Mouse (Mus musculus) embryonic stem cell, embryonic (primary cell): ENCODE data around the gene Mrps16.

Experiments used
- CTCF ChIA-PET, 4 experiments: fragments of 300-600 bp in 2 of 4; fragments of 350-600 bp in 2 of 4; sonication (Branson Sonifier 250); formaldehyde crosslinking; loops; one replicate each; lab custom pipeline; 2022; ENCODE audit warnings: inconsistent platforms in 2 of 4; lab: Charles Lee
- POLR2A ChIA-PET, 4 experiments: fragments of 300-600 bp in 2 of 4; fragments of 350-600 bp in 2 of 4; sonication (Branson Sonifier 250); formaldehyde crosslinking; loops; one replicate each; lab custom pipeline; 2022; ENCODE audit warnings: antibody characterized with exemption in 4 of 4, inconsistent platforms in 1 of 4; lab: Charles Lee

Mrps16 gene

DNA sequence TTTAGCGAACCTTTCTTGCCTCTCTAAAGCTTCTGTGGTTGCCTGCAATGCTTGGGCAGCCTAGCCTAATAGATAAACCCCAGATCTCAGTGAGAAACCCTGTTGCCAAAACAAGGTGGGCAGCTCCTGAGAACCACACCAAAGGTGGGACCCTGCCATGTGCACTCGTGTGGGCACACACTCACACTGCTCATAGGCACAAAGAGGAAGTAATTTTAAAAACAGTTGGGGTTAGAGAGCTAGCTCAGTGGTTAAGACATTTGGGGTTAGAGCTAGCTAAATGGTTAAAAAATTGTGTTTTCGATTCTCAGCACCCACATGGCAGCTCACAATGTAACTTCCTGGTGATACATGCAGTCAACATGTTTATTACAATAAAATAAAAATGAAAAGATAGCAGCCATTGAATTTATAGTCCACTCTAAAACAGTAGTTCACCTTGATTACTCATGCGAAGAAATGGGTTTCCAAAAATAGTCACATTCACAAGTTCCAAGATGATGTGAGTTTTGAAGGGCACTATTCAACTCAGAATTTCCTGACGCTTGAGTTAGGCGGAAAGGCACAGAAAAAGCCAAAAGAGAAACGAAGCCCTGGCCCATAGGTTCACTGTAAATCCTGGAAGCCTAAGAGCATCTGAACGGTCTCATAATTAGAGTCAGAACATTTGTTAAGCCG is 13.5 kb downstream of the Mrps16 start:
- CTCF ChIA-PET, result interaction anchor here in 3 of 4 experiments (0.6 to 4.7 kb wide), 15 partner anchors 8 to 100 kb away, joined by 3 to 36 read pairs (median 6); partner anchors contain the start of genes Dnajc9 (in 2 of the 3), Mrps16 (in 2 of the 3), Anxa7 (in 1 of the 3) and Fam149b (in 1 of the 3)
- POLR2A ChIA-PET, result interaction anchor here (0.6 to 7.8 kb wide), 26 partner anchors 7 to 298 kb away, joined by 3 to 60 read pairs (median 6); partner anchors contain the start of genes Dnajc9 (in 3 of the 4), Mrps16 (in 3 of the 4), Ecd (in 2 of the 4) and Fam149b (in 2 of the 4)

DNA sequence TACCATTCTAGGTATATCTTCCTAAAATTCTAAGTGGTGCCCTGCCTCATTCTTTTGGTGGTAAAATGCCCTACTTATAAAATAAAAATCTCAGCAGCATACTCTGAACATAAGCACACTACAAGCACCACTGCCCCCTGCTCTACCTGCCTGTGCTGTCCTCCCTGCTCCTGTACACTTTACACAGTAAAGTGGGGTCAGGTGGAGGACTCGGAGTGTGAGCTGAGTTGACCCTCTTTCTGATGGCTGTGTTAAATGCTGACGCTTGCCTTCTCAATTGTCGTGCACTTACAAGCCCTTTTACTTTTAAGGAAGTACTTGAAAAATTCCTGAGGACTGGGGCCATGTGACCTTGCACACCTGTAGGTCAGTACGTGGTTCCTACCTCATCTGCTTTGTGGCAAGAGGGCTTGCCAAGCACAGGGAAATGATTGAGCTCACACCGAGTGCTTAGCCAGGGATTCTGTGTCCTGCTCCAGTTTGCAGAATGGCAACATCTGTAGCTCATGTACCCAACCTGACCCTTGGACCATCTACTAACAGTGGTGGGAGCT is 14.3 kb downstream of the Mrps16 start:
- ChIA-PET POLR2A (interaction anchor here (0.6 to 7.8 kb wide), 37 partner anchors 8 to 550 kb away, joined by 3 to 60 read pairs (median 6); partner anchors contain the start of genes Mrps16 (in 4 of the 4), Dnajc9 (in 3 of the 4), Ecd (in 2 of the 4) and Fam149b (in 2 of the 4)), CTCF (interaction anchor here (0.6 to 4.7 kb wide), 24 partner anchors 8 to 317 kb away, joined by 3 to 36 read pairs (median 6); partner anchors contain the start of genes Dnajc9 (in 2 of the 4), Mrps16 (in 2 of the 4), Anxa7 (in 1 of the 4) and Cfap70 (in 1 of the 4))

DNA sequence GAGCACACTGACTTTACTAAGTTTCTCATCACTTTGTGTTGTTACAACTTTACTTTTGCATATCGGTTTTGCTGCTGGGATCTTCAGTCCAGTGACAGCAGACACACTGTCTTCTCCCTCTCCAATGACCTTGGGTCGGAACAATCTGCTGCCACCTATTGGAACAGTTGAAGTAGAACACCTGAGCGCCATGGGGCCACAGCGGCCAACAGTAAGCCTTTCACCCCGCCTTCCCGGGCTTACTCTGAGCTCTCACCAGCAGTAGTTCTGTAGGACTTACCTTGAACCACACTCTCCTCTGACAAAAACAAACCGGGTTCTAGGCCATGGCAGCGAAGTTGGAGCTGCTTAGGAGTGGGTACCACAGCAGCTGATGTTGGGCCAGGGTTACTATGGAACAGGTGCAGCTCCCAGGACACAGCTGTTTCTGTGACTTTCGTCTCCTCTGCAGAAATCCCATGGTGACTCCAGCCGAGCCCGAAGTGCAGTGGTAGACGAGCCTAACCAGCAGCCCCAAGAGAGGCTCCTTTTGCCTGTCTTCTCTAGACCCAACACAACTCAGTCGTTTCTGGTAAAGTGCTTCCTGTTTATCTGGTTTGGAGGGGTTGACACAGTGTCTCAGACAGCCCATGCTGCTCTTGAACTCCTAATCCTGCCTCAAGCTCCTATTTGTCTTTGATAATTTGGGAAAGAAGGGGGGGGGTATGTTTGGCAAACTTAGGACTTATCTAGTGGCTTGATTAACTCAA is 14.9 kb downstream of the Mrps16 start:
- ChIA-PET POLR2A (interaction anchor here (0.6 to 7.8 kb wide), 44 partner anchors 9 to 551 kb away, joined by 3 to 60 read pairs (median 5); partner anchors contain the start of genes Mrps16 (in 4 of the 4), Dnajc9 (in 3 of the 4), Ecd (in 2 of the 4) and Fam149b (in 2 of the 4)), CTCF (interaction anchor here (0.5 to 4.7 kb wide), 40 partner anchors 9 to 548 kb away, joined by 3 to 36 read pairs (median 4); partner anchors contain the start of genes Mrps16 (in 3 of the 4), Dnajc9 (in 2 of the 4), Anxa7 (in 1 of the 4) and Cfap70 (in 1 of the 4))

DNA sequence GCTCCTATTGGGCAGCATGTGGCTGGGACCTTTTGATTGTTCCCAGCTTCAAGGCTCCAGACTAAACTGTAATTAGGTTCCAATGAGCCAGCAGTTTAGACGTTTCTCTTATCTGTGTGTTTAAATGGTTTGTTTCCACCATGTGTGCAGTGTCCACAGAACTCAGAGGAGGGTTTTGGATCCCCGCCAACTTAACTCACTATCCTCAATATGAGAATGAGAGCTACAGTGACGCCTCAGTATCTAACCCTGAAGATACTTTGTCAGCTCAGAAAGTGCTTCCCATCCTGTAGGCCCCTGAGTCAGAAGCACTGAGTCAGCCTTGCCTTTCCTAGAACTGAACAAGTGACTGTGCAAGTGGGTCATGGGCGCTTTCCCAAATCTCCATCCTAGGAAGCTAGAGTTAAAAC is 16.3 kb downstream of the Mrps16 start:
- POLR2A ChIA-PET, result interaction anchor here in 3 of 4 experiments (0.5 to 7.8 kb wide), 17 partner anchors 9 to 578 kb away, joined by 3 to 60 read pairs (median 5); partner anchors contain the start of genes Dnajc9 (in 2 of the 3), Ecd (in 2 of the 3), Fam149b (in 2 of the 3) and Mrps16 (in 1 of the 3)
- CTCF ChIA-PET, result interaction anchor here (0.5 to 4.7 kb wide), 15 partner anchors 9 to 642 kb away, joined by 3 to 36 read pairs (median 4); partner anchors contain the start of genes Cfap70 (in 1 of the 4), Dnajc9 (in 1 of the 4), Ecd (in 1 of the 4) and Fam149b (in 1 of the 4)

DNA sequence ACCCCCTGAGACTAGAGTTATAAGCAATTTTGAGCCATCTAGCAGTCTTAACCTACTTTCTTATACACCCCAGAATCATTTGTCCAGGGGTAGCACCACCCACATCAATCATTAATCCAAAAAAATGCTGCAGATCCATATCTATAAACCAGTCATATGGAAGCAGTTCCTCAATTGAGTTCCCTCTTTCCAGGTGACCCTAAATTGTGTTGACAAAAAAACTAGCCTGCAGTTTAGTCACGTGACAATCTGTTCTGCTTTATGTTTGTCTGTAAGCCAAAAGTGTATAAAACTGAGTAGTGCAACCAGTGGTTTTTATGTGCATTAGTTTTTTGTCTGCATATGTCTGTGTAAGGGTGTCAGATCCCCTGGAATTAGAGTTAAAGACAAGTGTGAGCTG is 21.6 kb downstream of the Mrps16 start:
- ChIA-PET POLR2A (interaction anchor here in 3 of 4 experiments (0.7 to 2.5 kb wide), 11 partner anchors 10 to 268 kb away, joined by 3 to 14 read pairs (median 4); partner anchors contain the start of genes Dnajc9 (in 1 of the 3), Mrps16 (in 1 of the 3) and Usp54 (in 1 of the 3)), CTCF (interaction anchor here in 2 of 4 experiments (0.9 to 1.0 kb wide), 2 partner anchors 23 to 286 kb away, joined by 3 read pairs; no protein-coding TSS in a partner anchor)

DNA sequence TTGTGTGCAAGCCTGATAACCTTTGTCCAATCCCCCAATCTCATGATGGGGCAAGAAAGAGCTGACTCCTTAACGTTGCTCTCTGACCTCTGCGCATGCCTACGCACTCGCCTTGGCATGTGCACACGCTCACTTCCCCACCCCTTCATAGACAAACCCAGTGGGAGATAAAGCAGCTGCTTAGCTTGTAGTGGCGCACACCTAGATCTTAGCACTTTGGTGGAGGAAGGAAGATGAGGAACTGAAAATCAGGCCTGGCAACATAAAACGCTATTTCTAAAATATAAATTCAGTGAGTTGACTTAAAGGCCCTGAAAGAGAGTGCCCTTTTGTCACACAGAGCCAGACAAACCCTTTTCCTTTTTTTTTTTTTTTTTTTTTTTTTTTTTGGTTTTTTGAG is 22.6 kb downstream of the Mrps16 start:
- ChIA-PET CTCF (interaction anchor here (0.6 to 1.0 kb wide), 5 partner anchors 9 to 287 kb away, joined by 3 to 5 read pairs (median 3); no protein-coding TSS in a partner anchor), POLR2A (interaction anchor here in 2 of 4 experiments (0.8 to 1.5 kb wide), 4 partner anchors 9 to 558 kb away, joined by 3 to 7 read pairs (median 4); partner anchors contain the start of genes Fam149b (in 1 of the 2) and Vcl (in 1 of the 2))

DNA sequence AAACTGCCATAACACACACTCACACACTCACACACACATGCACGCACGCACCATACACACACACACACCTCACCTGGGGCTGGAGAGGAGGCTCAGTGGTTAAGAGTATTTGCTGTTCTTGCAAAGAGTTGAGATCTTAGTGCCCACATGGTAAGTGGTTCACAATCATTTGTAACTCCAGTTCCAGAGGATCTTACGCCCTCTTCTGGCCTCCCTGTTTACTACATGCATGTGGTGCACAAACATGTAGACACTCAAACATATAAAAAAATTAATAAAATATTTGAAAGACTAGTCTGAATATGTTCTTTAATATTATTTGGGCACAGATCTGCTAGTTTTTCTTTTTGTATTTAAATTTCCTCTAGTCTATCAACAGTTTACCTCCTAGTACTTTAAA is 25.2 kb downstream of the Mrps16 start:
- POLR2A ChIA-PET, result interaction anchor here in 1 of 4 experiments (0.9 to 1.7 kb wide), 3 partner anchors 11 to 21 kb away, joined by 4 to 5 read pairs (median 4); no protein-coding TSS in a partner anchor
- CTCF ChIA-PET, result interaction anchor here in 2 of 4 experiments (0.5 to 0.6 kb wide), 2 partner anchors 9 to 517 kb away, joined by 3 to 4 read pairs; no protein-coding TSS in a partner anchor

DNA sequence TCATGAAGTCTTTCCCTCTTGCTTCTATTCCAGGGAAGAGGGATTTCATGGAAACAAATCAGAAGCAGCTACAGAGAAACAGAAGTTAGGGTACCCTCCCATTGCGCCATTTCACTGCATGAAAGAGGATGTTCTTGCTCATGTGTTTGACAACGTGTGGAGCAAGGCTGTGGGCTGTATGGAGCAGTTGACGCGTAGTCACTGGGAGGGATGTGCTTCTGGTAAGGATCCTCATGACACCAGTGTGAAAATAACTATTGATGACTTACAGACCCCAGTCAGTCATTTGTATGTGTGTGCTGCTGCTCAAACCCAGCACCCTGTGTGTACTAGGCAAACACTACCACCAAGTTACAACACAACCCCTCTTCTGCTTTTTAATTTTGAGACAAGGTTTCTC is 30.2 kb downstream of the Mrps16 start:
- ChIA-PET CTCF (no interaction called here), POLR2A (interaction anchor here in 2 of 4 experiments (0.6 to 1.1 kb wide), 3 partner anchors 25 to 1039 kb away, joined by 3 to 4 read pairs (median 3); partner anchors contain the start of gene Dnajc9 (in 1 of the 2))

DNA sequence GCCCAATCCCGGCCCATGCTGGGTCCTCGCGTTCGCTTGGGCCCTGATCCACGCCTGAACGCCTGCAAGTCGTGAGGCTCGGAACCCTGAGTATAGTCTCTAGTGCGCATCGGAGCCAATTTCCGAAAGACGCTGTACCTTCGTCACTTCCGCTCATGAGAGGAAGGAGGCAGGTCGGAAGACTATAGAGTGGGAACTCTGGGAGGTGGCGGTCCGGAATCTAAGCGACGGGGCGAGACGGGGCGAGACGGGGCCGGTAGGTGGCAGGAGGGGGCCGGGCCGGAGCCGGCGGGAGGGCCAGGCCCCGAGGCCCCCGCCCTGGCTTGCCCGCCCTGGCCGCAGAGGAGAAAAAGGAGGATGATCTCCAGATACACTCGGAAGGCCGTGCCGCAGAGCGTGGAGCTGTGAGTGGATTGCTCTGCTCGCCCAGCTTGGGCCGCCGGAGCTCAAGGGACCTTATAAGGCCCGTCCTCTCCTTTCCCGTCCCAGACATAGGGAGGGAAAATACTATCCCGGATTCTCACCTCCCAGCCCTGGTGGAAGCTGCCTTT is 45.4 kb downstream of the Mrps16 start, which contains the start of the genes Ecd and Fam149b:
TSS of gene Ecd (minus strand) at position 131 of the 551 bp plus-strand sequence.
TSS of gene Fam149b (plus strand) at position 172 of the 551 bp plus-strand sequence.
- POLR2A ChIA-PET, result interaction anchor here in 3 of 4 experiments (0.7 to 4.7 kb wide), 57 partner anchors 8 to 597 kb away, joined by 3 to 40 read pairs (median 4); partner anchors contain the start of genes Dnajc9 (in 2 of the 3), Mrps16 (in 2 of the 3), Anxa7 (in 1 of the 3) and Cfap70 (in 1 of the 3)
- CTCF ChIA-PET, result interaction anchor here (0.6 to 2.1 kb wide), 10 partner anchors 8 to 701 kb away, joined by 3 to 11 read pairs (median 3); no protein-coding TSS in a partner anchor

DNA sequence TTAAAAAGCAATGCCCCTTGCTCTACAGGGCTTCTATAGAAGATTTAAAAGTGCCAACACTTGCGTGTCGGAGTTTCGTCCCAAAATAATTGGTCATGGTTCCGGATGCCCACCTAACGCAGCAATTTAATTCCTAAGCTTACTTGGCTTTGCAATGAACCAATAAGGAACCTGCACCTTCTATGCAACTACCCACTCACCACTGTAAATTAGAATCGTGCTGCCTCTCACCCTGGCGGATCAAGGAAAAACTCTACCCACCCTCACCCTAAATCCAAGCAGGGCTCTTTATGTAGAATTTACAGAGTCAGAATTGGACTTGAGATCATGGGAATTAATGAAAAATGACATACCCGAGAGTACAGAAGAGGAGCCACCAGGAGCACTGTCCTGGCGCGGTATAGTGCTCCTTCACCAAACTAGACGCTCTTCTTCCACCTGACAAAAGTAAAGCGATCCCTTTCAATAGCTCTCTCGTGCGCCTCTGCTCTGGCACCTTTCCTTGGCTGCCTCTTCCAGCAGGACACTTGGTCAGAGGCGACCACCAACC is 45.9 kb downstream of the Mrps16 start:
- ChIA-PET POLR2A (interaction anchor here in 3 of 4 experiments (0.7 to 4.7 kb wide), 44 partner anchors 7 to 597 kb away, joined by 3 to 40 read pairs (median 4); partner anchors contain the start of genes Dnajc9 (in 2 of the 3), Mrps16 (in 2 of the 3), Anxa7 (in 1 of the 3) and Nid2 (in 1 of the 3)), CTCF (interaction anchor here in 2 of 4 experiments (1.0 to 2.1 kb wide), 4 partner anchors 8 to 40 kb away, joined by 3 to 11 read pairs (median 8); no protein-coding TSS in a partner anchor)

DNA sequence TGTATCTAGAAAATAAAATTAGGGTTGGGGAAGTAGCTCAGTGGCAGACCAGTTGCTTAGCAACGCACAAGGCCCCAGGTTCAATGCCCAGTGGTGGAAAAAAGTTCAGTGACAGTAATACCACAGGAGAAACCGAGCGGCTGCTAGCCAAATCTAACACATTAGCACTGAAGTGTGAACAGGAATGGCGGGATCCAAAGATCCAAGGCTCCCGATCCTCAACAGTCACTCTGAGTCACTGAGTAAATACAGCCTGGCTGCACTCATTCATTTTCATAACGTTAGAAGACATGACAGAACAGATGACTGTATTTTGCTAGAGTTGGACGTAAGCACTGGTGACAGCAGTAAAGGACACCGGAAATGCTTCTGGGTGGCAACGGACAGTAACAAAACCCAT is 47.5 kb downstream of the Mrps16 start:
- POLR2A ChIA-PET, result interaction anchor here in 2 of 4 experiments (1.0 to 2.5 kb wide), 8 partner anchors 9 to 328 kb away, joined by 3 to 6 read pairs (median 3); partner anchors contain the start of genes Ppp3cb (in 1 of the 2) and Sec24c (in 1 of the 2)

DNA sequence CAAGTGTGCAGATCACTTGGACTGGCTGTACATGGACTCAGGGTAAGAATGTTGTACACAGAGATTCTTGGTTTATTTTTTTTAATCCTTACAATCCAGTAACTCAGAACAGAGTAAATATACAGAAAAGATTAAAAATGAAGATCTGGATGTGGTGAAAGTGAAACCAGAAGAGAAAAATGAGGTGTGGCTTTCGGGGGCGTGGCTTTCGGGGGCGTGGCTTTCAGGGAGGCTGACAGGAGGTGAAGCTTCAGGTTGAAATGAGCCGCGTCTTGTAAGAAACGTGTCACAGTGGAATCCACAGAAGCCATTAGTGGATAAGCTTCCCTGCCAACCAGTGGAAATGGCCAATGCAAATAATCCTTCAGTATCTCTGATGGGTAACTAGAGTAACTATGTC is 52.6 kb downstream of the Mrps16 start:
- CTCF ChIA-PET, result interaction anchor here in 3 of 4 experiments (0.5 to 2.3 kb wide), 30 partner anchors 8 to 567 kb away, joined by 3 to 12 read pairs (median 4); partner anchors contain the start of genes Anxa7 (in 1 of the 3), Ecd (in 1 of the 3), Fam149b (in 1 of the 3) and Nudt13 (in 1 of the 3)
- POLR2A ChIA-PET, result interaction anchor here in 3 of 4 experiments (0.6 to 4.9 kb wide), 25 partner anchors 7 to 588 kb away, joined by 3 to 46 read pairs (median 5); partner anchors contain the start of genes Ecd (in 2 of the 3), Fam149b (in 2 of the 3), Anxa7 (in 1 of the 3) and Cfap70 (in 1 of the 3)

More for the DNA sequence above, 47.5 kb downstream of the Mrps16 start:
- CTCF ChIA-PET, result no interaction called here

DNA sequence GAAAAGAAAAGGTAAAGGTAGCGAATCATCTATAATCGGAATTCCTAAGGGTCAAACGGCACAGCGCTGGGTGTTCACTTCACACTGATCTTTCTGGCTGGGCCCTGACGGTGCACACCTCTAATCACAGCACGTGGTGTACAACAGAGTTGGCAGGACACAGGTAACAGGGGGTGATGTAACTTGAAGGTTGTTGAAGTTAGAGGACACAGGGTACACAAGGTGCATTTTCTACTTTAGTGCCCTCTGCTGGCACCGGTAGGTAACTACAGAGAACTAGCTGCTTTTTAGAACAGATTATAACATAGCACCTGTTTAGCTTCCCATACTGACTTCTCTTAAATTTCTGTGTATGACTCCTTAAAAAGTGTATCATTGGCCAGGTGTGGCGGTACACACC is 53.3 kb downstream of the Mrps16 start:
- ChIA-PET POLR2A (interaction anchor here in 3 of 4 experiments (0.6 to 4.9 kb wide), 30 partner anchors 8 to 589 kb away, joined by 3 to 46 read pairs (median 4); partner anchors contain the start of genes Ecd (in 2 of the 3), Fam149b (in 2 of the 3), Anxa7 (in 1 of the 3) and Cfap70 (in 1 of the 3)), CTCF (interaction anchor here (0.5 to 2.3 kb wide), 39 partner anchors 8 to 673 kb away, joined by 3 to 12 read pairs (median 4); partner anchors contain the start of genes Anxa7 (in 1 of the 4), Dnajc9 (in 1 of the 4), Ecd (in 1 of the 4) and Fam149b (in 1 of the 4))

DNA sequence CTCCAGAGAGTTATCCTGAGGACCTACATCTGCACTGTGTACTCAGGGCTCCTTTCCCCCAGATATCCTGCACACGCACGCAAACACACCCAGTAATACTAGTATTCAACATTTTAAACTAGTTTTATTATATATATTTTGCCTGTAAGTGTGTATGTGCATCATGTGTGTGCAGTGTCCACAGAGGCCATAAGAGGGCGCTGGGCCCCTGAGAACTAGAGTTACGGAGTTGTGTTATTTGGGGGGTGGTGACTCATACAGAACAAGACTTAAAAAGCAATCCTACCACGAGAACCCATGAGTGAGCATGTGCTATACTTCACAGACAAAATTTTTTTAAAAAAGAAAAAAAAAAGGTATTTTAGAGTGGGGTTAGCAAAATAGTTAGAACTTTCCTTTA is 54.0 kb downstream of the Mrps16 start:
- ChIA-PET POLR2A (interaction anchor here in 2 of 4 experiments (0.7 to 4.9 kb wide), 12 partner anchors 9 to 212 kb away, joined by 3 to 46 read pairs (median 6); partner anchors contain the start of genes Ecd (in 2 of the 2), Fam149b (in 2 of the 2) and Anxa7 (in 1 of the 2)), CTCF (interaction anchor here in 3 of 4 experiments (0.9 to 2.3 kb wide), 12 partner anchors 9 to 322 kb away, joined by 3 to 12 read pairs (median 6); partner anchors contain the start of genes Ecd (in 1 of the 3), Fam149b (in 1 of the 3) and Nudt13 (in 1 of the 3))
